Mouse (Mus musculus): Measurements from ENCODE around the gene Pou1f1.

The Pou1f1 gene

DNA sequence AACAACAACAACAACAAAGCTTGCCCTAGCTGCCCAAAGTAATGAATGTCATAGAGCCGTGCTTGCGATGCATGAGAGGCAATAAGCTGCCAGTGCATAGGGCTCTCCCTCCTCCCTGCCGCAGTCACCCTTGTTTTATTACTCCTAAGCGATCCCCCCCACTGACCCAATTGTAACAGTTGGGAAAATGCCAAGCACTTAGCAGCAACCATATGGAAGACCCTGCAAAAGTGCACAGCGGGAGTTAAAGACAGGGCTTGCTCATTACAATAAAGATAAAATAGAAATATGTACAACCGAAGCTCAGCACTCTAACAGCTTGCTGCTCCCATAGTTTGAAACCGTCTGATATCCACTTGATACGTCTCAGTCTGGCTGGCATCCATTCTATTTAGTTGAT, 44.0 kb downstream of the Pou1f1 start:
- DNase-seq (ENCODE audit: low read depth, low spot score), result no peak

GRCm38 (mm10) chr16:65564951-65565350, 44.6 kb downstream of the Pou1f1 start:
- DNase-seq (ENCODE audit: low read depth, low spot score), result no peak

DNA sequence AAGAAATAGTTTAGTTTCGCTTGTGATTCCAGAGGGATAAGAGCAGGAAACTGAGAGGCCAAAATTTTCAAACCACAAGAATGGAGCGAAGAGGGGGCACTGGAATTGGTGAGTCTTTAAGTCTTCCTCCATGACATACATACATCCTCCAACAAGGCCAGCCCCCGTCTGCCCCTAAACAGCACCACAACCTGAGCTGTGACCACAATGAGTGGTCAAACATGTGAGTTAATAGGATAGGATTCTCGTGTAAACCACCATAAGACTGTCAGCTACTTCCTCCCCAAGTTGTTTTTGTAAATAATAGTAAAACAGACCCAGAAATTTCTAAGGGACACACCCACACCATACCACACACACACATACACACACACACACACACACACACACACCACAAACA, 48.5 kb downstream of the Pou1f1 start:
- DNase-seq (ENCODE audit: low read depth, low spot score), result no peak

DNA sequence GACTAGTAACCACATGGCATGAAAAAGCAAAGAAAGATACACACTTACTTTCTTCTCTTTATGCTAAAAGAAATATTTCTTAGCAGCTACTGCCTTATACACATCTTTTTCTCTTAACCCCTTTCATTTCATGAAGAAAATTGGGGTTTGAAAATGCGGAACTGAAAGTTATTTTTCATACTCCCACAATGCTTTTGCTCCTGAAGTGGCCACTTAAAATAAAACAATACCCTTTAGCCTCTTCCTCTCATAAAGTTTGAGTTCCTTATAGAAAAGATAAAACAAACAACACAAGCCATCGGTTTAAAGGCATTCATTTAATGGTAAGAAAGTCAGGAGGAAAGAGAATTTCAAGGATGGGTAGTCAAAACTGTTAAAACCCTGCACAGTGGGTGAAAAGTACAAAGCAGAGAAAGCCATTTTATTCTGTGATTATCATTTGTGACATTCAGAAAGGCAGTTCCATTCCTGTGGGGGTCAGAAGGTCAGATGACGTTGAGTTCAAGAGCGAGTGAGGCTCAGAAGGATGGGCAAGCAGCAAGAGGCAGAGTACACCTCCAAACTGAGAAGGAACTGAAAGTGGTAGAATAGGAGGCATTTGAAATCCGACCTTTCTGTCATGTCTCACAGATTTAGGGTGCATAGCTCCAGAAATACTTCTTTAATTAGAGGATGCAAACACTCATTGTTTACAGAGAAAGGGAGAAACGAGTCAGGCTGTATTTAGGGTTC, 57.2 kb downstream of the Pou1f1 start:
- DNase-seq (ENCODE audit: low read depth, low spot score), result no peak

Measured in forelimb bud, embryonic 11.5 days (tissue).